Mouse (Mus musculus): ENCODE measurements around the gene Klk4.

- no peak for TF ChIP-seq CTCF (IDR thresholded peaks at IDR 0.05)
- TF ChIP-seq EP300 (IDR thresholded peaks at IDR 0.05) = no peak
These were observed 1.4 kb downstream of the Klk4 start for GRCm38 (mm10) chr7:43882346-43882745.

All from lung, postnatal 0 days (tissue).